Mouse (Mus musculus): ENCODE results near the gene Slc29a1. TPM values are rescaled to one million over a fixed set of nuclear protein-coding genes. Genes with fewer than 3 reads are reported as not detected.

Gene Slc29a1
- polyA plus RNA-seq, 2 experiments from 2014 or later: 82.3 to 85.3 TPM

- ATAC-seq: no peak
Measured at GRCm38 (mm10) chr17:45568990-45569389, 30.4 kb downstream of the Slc29a1 start.

GRCm38 (mm10) chr17:45567162-45567601, 32.2 kb downstream of the Slc29a1 start:
- no peak for ATAC-seq

GRCm38 (mm10) chr17:45566360-45567161, 32.8 kb downstream of the Slc29a1 start:
- no peak for ATAC-seq

GRCm38 (mm10) chr17:45566031-45566359, 33.4 kb downstream of the Slc29a1 start:
- ATAC-seq: no peak

GRCm38 (mm10) chr17:45565103-45565502, 34.3 kb downstream of the Slc29a1 start:
- no peak for ATAC-seq

- no peak for ATAC-seq
Measured at GRCm38 (mm10) chr17:45564531-45565084, 34.8 kb downstream of the Slc29a1 start.

- peak; percentile 76 for ATAC-seq
Measured at GRCm38 (mm10) chr17:45563655-45564530, 35.5 kb downstream of the Slc29a1 start, which contains the start of gene Slc35b2. Gene Slc35b2, plus strand, starts transcription at chr17:45563874.

- ATAC-seq: no peak
Measured at GRCm38 (mm10) chr17:45563216-45563615, 36.2 kb downstream of the Slc29a1 start.

- ATAC-seq: no peak
Measured at GRCm38 (mm10) chr17:45559732-45560525, 39.5 kb downstream of the Slc29a1 start.

GRCm38 (mm10) chr17:45557998-45558862, 41.2 kb downstream of the Slc29a1 start:
- ATAC-seq: peak; percentile 58

GRCm38 (mm10) chr17:45557246-45557824, 42.1 kb downstream of the Slc29a1 start:
- ATAC-seq: no peak

- ATAC-seq: no peak
Measured at GRCm38 (mm10) chr17:45556514-45557245, 42.7 kb downstream of the Slc29a1 start.

- no peak for ATAC-seq
Measured at GRCm38 (mm10) chr17:45556107-45556489, 43.3 kb downstream of the Slc29a1 start.

GRCm38 (mm10) chr17:45555452-45556106, 43.8 kb downstream of the Slc29a1 start, which contains the start of gene Nfkbie:
Gene Nfkbie, plus strand, starts transcription at chr17:45555703.
- ATAC-seq: peak; percentile 48

- no peak for ATAC-seq
Measured at GRCm38 (mm10) chr17:45554420-45554819, 45.0 kb downstream of the Slc29a1 start.

- ATAC-seq: no peak
Measured at GRCm38 (mm10) chr17:45553065-45553464, 46.3 kb downstream of the Slc29a1 start.

- ATAC-seq: peak; percentile 66
Measured at GRCm38 (mm10) chr17:45551816-45552451, 47.5 kb downstream of the Slc29a1 start.

- ATAC-seq: no peak
Measured at GRCm38 (mm10) chr17:45551249-45551796, 48.1 kb downstream of the Slc29a1 start.

GRCm38 (mm10) chr17:45550253-45550652, 49.2 kb downstream of the Slc29a1 start:
- ATAC-seq: no peak
